Mouse (Mus musculus): ENCODE results near the gene Mansc4. TPM values are rescaled to one million over a fixed set of nuclear protein-coding genes. Genes with fewer than 3 reads are reported as not detected.

The Mansc4 gene
- polyA plus RNA-seq (2012) = not detected in 2 replicates

DNA sequence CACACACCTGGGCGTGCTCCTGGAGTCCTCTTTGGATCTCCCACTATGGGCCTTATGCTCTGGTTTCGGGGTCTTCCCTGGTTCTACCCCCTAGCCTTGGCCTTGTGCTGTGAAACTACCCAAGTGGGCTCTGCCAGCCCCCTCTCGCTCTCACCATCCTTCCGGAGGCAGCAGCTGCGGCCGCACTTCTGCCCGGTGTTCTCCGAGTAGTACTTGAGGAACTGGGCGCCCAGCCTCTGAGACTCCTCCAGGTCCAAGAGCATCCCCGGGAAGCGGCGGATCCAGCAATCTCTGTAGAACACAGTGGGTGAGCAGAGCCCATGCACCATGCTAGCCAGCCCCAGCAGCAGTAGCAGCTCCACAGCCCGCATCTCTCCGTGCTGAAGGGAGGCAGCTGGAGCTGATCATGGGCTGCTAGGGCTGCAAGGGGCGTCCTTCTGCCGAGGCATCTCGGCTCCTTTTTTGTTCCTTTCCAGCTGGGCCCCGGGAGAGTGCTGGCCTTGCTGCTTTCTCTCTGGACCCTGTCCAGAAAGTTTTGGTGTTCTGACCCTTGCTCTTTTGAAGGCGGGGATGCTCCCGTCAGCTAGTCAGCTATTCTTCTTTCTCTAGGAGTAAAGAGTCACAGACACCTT, at the start of gene Mansc4:
Mansc4 (minus strand) TSS at position 439 of the 632 bp plus-strand sequence.
- no peak for TF ChIP-seq GATA1 (IDR thresholded peaks at IDR 0.05; ENCODE audit: low read length)

DNA sequence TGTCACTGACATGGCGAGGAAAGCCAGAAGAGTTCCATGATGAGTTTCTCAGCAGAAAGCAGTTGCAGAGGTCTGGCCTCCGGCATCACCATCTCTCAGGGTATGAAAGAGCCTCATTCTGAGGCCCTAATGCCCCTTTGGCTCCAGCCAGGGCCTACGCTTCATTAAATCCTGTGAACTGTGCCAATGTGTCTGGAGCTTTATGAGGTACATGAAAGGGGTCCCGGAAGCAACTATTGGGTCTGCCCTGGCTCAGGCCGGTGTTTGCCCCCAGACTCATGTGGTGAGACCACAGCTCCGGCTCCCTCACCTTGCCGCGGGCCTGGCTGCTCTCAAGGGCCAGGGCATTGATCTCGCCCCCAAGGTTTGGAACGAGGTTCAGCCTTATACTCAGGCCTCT, 40.4 kb upstream of the Mansc4 start:
- TF ChIP-seq GATA1 (IDR thresholded peaks at IDR 0.05; ENCODE audit: low read length) = no peak

DNA sequence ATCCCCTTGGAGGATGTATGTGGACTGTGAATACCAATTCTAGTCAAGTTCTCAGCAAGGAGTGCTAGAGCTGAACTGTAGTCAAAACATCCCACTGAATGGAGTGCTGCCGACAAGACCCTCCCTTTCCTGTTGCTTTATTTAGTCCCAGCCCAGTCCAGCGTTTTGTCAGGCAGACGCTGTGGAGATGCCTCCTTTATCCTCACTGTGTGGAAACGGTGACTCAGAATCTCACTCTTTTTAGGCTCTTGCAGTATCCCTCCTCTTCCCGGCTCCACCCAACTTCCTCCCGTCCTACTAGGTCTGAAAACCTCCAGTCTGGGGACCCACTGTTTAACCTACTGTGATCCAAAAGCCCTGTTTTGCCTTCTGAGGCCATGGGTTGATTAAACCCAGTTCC, 34.5 kb upstream of the Mansc4 start:
- TF ChIP-seq GATA1 (IDR thresholded peaks at IDR 0.05; ENCODE audit: low read length) = no peak

DNA sequence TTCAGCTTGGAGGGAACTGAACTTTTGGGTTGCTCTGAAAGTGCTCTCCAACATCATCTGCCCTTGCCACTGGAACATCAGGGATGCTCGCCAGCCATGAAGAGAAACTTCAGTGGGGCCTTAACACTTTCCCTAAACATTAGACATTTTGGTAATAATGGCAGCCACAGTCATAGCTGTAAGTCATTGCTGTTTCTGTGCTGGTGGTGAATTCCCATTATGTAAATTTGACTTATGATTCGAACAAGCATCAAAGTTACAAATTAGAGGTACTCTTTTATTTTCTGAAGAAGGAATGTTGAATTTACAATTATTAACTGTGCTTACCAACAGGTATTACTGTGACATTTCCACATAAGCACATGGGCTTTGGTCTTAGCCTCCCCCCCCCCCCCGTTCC, 31.4 kb upstream of the Mansc4 start:
- TF ChIP-seq GATA1 (IDR thresholded peaks at IDR 0.05; ENCODE audit: low read length) = no peak

DNA sequence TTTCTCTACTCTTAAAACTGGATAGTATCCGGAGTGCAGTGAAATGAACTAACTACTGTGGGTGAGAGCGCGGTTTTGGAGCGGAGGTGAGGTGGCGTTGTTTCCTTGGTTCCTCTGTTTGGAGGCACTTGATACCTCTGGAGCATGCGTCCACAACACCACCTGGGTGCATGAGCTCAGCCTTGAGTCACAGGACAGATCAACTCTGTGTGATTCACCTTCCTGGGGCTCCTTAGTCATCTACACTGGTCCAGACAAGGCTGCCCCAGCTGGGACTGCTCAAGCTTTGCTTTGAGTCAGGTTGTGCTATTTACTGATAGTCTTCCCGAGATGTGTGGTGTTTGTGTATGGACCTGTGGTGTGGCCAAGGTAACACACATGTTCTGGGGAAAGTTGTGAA, 30.9 kb upstream of the Mansc4 start:
- TF ChIP-seq GATA1 (IDR thresholded peaks at IDR 0.05; ENCODE audit: low read length) = no peak

DNA sequence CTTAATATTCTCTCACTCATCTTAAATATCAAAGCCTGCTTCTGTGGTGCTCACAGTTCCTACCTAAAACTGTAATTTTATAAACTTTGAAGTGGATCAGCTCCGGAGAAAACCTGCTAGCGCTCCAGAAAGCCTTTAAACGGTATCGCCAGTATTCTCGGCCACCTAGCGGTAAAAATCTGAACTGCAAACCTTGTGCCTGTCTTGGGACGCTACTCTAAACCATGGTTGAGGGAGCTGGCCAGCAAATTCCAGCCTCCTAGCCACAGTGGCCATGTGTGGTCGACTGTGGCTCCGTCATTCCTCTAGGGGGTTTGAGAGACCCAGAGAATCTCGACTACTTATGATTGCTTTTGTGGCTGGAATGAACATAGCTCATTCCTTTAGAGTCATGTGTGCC, 29.7 kb upstream of the Mansc4 start:
- no peak for TF ChIP-seq GATA1 (IDR thresholded peaks at IDR 0.05; ENCODE audit: low read length)

- no peak for TF ChIP-seq GATA1 (IDR thresholded peaks at IDR 0.05; ENCODE audit: low read length)
Observed at GRCm38 (mm10) chr6:147109283-147109682, 22.5 kb upstream of the Mansc4 start.

DNA sequence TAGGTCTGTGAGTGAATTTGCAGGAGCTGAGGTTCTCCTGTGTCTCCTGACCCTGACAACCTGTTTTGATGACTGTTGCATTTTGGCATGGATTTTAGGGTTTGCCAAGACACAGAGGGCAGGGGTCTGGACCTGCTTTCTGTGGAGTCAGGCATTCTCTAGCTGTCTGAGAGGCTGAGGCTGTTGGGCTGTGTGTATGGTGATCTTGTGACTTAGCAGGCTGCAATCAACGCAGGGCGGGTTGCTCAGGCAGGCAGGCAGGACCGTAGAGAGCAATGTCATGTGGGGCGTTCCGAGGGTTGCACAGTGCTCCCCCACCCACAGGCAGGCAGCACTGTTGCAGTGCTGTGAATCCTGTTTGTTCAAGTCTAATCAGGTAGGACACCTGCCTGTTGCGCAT, 19.9 kb upstream of the Mansc4 start:
- TF ChIP-seq GATA1 (IDR thresholded peaks at IDR 0.05; ENCODE audit: low read length) = no peak

- TF ChIP-seq GATA1 (IDR thresholded peaks at IDR 0.05; ENCODE audit: low read length) = no peak
Observed at GRCm38 (mm10) chr6:147105529-147105928, 18.7 kb upstream of the Mansc4 start.

DNA sequence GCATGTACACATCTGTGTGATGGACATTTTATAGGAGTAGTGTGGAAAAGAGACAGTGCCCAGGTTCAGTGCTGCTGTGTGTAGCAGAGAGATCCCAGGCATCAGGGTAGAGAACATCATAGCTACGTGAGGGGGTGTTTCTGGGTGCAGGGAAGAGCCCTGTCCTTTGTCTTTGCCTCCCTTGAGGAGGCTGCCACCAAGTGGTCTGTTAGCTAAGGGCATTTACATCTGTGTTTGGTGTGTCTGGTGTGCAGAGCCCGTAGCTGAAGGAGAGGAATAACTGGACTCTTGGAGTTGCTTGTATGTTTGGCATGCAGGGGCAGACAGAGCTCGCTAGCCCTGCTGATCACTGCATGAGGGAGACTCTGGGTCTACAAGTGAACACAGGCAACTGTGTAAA, 15.5 kb upstream of the Mansc4 start:
- no peak for TF ChIP-seq GATA1 (IDR thresholded peaks at IDR 0.05; ENCODE audit: low read length)

DNA sequence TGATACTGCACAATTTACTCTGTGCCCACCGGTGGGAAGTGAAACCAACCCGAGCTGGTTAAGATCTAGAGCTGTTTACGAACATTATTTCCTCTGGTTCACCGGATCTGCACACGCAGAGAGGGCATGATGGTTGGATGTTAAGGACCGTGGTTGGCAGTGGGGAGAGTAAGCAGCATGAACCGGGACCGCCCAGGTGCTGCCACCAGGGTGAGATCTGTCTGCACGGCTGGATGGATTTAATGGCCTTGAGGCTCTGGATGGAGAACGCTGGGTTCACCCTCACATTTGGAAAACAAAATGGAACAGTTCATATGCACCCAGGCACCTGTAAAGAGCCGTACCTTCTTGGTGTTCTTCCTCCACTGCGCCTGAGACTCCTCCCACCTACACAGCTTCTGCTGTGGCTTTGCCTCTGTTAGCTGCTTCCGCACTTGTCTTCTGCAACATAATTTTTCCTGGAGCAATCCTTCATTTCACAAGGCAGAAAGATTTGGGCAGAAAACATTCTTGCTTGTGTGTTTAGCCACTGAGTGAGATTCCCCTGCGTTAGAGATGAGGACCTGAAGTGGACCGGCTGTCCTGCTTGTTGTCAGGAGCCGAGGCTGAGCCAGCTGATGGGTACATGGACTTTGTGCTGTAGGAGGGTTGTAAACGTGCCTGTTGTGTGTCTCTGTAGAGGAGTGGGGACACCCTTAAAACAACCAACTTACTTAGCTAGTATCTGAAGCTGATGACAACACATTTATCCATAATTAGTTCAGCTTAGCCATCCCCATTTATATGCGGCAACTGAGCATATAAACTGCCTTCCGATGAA, 12.8 kb upstream of the Mansc4 start:
- no peak for TF ChIP-seq GATA1 (IDR thresholded peaks at IDR 0.05; ENCODE audit: low read length)

GRCm38 (mm10) chr6:147097346-147097929, 10.6 kb upstream of the Mansc4 start:
- TF ChIP-seq GATA1 (IDR thresholded peaks at IDR 0.05; ENCODE audit: low read length) = no peak

DNA sequence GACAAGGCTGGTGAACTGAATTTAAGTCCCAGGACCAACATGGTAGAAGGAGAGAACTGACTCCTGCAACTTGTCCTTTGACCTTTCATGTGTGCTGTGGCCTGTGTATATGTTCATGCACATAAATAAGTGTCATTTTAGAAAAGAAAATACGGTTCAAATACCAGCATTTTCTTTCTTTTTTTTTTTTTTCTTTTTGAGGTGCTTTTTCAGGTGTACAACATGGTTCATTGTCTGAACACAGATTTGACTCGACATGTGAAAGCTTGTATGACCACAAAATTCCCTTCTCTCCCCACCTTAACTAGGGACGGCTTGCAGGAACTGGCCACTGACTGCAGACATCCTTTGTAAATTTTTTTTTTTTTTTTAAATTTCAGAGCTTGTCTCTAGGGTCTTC, 10.1 kb upstream of the Mansc4 start:
- TF ChIP-seq GATA1 (IDR thresholded peaks at IDR 0.05; ENCODE audit: low read length) = no peak

DNA sequence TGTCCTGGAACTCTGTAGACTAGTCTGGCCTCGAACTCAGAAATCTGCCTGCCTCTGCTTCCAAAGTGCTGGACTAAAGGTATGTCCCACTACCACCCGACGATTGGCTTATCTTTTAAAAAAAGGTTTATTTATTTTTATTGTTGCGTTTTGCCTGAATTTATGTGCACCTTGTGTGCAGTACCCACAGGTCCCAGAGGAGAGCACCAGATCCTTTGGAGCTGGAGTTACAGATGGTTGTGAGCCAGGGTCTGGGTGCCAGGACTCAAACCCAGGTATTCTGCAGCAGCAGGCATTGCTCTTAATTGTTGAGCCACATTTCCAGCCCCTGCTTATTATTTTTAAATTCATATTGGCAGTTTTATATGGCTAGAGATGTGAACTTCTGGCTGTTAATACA, 9.3 kb upstream of the Mansc4 start:
- TF ChIP-seq GATA1 (IDR thresholded peaks at IDR 0.05; ENCODE audit: low read length) = no peak

GRCm38 (mm10) chr6:147094771-147095170, 7.9 kb upstream of the Mansc4 start:
- no peak for TF ChIP-seq GATA1 (IDR thresholded peaks at IDR 0.05; ENCODE audit: low read length)

DNA sequence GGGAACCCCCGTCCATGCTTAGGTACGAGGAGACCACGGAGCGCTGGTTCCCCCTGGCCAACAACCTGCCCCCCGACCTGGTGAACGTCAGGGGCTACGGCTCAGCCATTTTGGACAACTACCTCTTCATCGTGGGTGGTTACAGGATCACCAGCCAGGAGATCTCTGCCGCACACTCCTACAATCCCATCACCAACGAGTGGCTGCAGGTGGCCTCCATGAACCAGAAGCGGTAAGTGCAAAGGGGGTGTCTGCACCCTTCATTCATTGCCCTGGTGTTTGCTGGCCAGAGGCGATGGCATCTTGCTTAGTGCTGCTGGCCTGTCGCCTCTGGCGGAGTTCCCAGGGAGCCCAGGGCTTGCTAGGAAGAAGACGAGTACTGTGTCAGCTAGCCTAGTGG, 5.3 kb upstream of the Mansc4 start:
- TF ChIP-seq GATA1 (IDR thresholded peaks at IDR 0.05; ENCODE audit: low read length) = no peak

Measured in G1E-ER4 (cell line).